Mouse (Mus musculus): ENCODE data around the gene Wdr70. TPM values are rescaled to one million over a fixed set of nuclear protein-coding genes. Genes with fewer than 3 reads are reported as not detected.

Gene Wdr70
- total RNA-seq, 2 experiments from 2014 or later = 17.3 to 20.9 TPM

DNA sequence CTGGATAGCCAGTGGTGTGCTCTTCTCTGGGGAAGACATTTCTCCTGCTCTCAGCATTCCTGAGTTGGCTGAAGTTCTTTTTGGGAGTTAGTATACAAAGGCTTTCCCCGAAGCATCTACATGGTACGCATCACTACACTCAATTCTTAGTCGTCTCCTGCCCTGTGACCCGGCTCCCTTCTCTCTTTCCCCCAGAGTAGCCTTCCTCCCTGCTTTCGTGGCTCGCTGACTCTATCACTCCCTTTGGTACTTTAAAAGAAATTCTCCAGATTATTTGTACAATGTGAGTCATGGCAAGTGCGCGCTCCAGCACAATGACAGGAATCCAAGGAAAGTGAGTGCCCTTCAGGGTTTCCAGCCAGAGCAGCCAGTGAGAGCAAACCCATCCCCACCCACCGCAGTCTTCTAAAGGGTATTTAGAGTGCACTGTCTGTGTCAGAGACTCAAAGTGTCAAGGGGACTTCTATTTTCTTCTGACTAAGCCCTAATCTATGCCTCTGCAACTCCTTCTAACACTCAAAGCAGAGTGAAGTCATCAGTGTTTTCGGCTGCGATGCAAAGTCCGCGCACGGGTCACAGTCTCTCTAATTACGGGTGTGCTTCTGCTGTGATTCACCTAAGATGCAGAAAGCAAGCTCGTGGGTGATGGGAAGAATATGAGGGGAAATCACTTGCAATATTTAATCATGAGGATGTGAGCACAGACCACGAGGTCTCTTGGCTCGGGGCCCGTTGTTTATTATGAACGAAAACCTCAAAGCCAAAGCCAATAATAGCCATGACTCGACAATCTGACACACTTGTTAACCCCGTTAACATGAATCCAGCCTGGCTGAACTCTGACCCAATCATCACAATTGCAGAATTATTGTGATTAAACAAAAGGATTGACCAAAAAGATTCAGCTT is 221.2 kb downstream of the Wdr70 start:
- no peak for DNase-seq
- intact Hi-C loops (cut with DNase I) = no loop called here

DNA sequence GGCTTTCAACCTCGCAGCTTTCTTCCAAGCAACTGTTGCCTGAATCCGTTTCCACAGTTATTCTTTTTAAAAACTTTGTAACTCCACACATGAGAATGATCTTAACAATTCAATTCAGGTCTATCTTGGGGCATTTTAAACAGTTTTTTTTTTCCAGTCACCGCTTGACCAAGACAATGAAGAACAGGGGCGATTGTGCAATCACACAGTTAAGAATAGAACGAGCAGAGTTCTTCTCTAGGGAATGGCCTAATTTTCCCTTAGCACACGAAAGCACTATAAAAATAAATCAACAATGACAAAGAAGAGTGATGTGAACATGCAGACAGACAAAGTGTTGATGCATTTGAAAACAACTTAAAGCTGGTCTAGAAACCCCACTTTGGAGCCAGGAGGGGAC is 223.1 kb downstream of the Wdr70 start:
- intact Hi-C loops (cut with DNase I) = no loop called here
- no peak for DNase-seq

DNA sequence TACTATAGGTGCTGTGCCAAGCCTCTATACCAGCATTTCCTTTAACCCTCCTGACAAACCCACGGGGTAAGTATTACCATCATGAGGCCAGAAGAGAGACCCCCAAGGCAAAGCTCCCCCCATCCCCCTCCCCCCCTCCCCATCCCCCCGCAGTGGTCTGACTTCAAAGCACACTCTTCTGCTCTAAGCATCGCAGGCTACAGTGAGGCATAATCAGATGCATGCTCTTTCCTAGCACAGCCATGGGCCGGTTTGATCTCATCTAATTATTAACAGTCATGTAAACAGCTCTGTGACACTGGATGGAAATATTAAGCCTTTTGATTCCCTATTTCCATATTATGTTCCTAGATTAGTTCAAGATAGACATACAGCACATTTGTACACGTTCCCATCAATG is 226.5 kb downstream of the Wdr70 start:
- no peak for DNase-seq
- intact Hi-C loops (cut with DNase I) = no loop called here

DNA sequence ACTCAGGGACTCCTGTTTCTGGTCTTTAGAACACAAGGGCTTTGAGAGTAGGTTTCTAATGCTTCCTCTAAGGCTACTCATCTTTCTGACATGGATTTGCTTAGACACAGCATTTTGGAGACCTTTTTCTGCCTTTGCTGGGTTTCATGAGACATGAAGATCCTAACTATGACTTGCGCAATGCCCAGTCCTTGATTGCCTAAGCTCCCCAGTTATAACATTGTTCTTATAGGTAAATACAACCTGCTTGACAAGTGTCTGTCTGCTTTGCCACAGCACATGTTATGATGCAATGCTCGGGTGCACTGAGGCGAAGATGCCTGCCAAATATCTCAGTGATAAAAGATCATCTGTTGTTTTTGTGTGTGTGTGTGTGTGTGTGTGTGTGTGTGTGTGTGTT is 233.7 kb downstream of the Wdr70 start:
- no peak for DNase-seq
- intact Hi-C loops (cut with DNase I) = no loop called here

DNA sequence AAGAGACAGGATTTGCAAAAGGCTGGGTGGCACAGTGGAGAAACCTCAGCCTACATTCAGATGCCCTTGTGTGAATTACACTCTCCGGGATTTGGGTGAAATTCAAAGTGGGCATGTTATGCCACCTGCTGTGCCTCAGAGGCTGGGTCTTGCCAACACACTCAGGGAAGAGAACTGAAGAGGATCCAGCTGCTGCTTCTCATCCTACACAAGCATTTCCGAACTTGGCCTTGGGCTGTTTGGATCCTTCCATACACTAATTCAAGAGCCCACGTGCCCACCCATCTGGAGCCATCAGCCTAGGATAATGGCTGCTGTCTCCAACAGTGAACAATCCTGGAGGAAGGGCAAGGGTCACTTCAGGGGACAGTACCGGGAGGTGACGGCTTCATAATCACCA is 235.7 kb downstream of the Wdr70 start:
- DNase-seq = no peak
- intact Hi-C loops (cut with DNase I) = no loop called here

DNA sequence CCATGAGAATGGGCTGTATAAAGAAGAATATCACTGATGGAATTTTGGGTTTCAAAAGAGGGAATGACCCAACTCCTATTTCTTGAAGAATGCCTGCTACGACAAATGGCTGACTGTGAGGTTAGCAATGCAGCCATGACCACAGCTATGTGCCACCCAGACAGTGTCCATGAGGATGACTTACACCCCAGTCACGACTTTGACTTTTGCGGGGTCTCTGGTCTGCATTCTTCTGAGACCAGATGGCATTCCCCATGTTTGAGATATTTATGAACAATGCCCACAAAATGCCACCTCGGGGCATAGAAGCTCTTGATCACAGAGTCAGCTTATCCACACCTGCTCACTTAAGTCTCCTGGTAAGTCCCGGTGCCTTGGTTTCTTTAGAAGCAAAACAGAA is 236.1 kb downstream of the Wdr70 start:
- intact Hi-C loops (cut with DNase I) = no loop called here

DNA sequence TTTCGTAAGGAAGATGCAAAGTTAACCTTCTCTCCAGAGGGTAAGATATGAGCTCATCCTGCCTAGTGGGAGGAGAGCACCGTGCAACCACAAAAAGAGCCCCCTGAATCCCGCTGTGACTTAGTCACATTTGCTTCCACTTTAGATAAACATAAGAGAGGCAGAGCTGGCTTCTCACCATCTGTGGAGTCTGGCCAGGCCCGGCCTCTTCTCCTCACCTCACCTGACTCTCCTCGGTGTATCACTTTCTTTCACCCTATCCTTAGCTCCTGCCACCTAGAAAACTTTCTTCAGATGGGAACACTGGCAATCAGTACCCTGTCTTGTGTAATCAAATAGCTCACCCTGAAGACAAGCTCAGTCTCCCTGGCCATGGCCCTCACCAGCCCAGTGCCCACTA is 240.2 kb downstream of the Wdr70 start:
- intact Hi-C loops (cut with DNase I) = no loop called here
- DNase-seq = no peak

More for the DNA sequence above, 236.1 kb downstream of the Wdr70 start:
- DNase-seq = no peak

DNA sequence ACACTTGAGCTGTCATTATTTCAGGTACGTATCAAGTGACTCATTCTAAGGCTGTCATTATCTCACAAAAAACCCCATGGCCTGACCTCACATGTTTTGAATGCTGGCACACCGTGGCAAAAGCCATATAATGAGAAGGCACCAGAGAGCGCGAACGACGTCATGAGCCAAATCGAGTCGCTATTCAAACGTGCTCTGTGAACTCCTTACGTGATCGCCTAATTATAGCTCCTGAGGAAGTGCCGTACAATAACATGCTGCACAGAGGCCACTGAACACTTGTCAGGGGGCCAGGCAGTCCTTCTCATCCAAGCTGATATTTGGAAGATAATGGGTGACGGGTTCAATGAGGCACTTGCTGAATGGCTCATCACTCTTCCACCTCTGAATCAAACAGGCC is 241.6 kb downstream of the Wdr70 start:
- intact Hi-C loops (cut with DNase I) = no loop called here
- DNase-seq = peak; percentile 18 to 26

DNA sequence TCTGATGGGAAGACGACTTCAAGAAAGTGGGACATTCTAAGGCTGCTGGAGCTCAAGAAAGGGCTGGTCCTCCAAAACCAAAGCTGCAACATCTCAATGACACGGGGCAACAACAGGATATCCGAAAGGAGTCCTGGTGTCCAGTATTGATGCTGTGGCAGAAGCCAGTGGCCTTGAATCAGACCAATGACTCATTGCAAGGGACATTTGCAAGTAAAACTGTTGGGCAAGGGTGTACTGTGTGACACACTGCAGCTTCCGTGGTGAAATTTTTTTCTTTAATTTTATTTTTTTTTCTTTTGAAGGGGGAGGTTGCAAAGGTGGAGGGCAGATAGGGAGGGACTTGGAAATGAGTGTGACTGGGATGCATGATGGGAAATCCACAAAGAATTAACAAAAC is 256.6 kb downstream of the Wdr70 start:
- no peak for DNase-seq
- intact Hi-C loops (cut with DNase I) = no loop called here

DNA sequence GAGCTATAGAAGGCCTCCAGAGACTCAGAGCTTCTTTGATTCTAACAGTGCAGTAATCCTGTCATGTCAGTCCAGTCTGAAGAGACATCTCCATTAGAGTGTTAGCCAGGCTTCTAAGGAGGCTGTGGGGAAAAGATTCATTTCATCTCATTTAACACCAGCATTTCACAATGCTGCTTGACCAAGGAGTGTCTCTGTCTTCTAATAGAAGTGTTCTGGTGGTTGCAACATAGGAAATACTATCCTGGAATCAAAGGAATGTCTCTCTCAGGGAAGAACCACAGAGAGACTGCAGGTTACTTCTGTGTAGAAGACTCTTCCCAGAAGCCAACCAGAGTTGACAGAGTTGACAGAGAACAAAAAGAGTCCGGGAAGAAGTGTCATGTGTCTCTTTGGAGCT is 257.3 kb downstream of the Wdr70 start:
- no peak for DNase-seq
- intact Hi-C loops (cut with DNase I) = no loop called here

DNA sequence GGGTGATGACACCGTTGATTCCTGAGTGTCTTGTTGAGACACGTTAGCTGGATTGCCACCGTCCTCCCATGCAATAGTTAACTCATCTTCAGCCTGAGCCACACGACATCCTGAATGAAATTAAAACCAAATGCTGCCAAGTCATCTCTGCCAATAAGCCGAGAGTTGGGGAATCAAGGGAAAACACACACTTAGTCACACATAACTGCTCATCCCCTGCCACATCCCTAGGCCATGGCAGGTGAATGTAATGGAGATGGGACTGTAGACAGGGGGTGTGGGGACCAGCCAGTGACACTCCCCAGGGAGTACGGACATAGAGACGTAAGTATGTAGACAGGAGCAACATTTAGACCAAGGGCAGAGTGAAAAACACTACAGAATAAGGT is 260.1 kb downstream of the Wdr70 start:
- DNase-seq = no peak
- intact Hi-C loops (cut with DNase I) = no loop called here

DNA sequence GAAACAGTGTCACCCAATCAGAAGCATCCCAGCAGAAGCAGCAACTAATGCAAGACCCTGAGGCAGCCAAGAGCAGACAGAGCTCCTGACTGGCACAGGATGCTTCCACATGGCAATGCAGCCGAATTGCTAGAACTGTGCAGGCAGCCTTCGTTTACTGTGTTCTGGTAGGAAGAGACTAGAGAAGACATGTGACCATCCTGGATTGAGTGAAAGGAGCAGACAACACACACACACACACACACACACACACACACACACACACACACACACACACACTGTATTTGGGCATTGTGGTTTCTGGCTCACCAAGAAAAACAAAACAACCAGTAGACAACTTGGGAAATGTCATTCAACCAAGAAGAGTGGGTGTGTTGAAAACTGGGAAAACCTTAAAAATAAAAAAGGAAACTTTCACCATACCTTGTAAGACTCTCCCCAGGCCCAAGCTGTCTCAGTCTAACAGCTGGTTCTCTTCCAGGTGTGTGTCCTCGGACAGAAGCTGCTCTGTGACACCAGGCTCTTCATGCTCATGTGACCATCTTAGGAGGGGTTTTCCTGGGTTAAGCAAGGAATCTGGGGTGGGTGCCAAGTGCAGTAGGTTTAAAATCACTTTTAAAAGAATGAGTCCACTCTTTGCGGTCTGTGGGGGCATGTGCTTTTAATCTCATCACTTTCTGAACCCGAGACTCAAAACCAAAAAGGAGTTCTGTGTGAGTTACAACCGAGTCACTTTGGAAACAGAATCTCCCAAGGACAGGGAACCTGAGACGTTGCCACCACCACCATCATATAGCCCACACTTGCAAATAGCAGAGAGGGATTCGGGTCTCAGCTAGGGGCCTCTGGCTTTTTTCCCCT is 260.7 kb downstream of the Wdr70 start:
- intact Hi-C loops (cut with DNase I) = no loop called here
- DNase-seq = no peak

DNA sequence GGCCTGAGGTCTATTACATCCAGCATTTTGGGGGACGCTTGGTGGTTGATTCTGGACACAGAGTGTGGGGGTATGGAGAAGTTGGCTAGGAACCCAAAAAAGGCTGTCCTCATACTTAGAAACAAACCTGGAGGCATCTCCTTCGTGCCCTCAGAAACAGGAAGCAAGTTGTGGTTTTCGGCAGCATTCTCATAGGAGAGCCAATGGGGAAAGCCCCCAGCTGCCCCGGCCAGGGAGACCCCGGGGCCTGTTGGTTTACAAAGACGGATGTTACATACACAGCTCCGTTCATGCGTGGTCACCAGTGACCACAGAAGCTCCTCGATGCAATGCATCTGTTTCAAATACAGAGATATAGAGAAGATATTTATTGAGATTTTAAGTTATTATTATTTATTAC is 263.6 kb downstream of the Wdr70 start:
- DNase-seq = no peak
- intact Hi-C loops (cut with DNase I) = no loop called here

DNA sequence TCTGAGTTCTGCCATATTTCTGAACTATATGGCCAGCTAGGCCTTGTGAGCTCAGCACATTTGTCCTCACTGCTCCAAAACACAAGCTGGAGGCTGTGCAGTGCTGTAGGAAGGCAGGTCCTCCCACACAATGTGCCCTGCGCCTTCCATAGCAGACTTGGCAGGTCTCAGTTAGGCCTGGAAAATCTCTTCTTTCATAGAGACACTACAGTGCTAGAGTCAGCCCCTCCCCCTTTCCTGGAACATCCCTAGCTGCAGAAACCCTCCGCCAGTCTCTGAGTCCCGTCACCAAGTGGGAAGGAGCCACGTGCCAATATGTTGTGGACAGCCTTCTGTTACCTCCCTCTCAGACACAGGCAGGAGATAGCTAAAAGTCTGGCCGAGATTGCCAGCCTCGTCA is 273.5 kb downstream of the Wdr70 start:
- intact Hi-C loops (cut with DNase I) = no loop called here
- DNase-seq = no peak

DNA sequence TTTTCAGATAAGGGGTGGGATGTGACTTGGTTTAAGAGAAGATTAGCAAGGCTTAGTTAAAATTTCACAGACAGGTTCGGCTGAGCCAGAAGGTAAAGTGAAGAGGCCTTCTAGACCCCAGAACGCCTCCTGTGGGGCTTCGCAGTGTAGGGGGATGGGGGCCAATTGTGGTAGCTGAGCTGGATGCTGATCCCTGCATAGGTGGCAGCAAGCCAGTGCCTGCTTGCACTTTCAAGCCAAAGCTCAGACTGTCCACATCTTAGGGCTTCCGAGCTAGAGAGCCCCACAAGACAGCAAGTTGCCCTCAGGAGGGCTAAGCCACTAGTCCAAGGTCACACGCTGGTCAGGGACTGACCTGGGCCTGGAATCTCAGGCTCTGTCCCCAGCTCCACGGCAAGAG is 275.1 kb downstream of the Wdr70 start:
- intact Hi-C loops (cut with DNase I) = no loop called here
- peak in 1 of 2 experiments; percentile 4 for DNase-seq

Small RNA genes within 50 kb of the gene (microRNA-seq; reads per million reads assigned to microRNA genes)
- gene Gm27529 = 0 reads per million in 2 experiments

Other genes starting within 250 kb of the Wdr70 start
- gene Nup155, start 10.1 kb upstream of the Wdr70 start, total RNA-seq (2021) = 10 to 100 TPM; 12.4 to 12.6 TPM
- 1 to 10 TPM; 6.5 to 6.6 TPM for gene Cplane1, start 69.9 kb upstream of the Wdr70 start, total RNA-seq (2021)